In the genomic region with DNA sequence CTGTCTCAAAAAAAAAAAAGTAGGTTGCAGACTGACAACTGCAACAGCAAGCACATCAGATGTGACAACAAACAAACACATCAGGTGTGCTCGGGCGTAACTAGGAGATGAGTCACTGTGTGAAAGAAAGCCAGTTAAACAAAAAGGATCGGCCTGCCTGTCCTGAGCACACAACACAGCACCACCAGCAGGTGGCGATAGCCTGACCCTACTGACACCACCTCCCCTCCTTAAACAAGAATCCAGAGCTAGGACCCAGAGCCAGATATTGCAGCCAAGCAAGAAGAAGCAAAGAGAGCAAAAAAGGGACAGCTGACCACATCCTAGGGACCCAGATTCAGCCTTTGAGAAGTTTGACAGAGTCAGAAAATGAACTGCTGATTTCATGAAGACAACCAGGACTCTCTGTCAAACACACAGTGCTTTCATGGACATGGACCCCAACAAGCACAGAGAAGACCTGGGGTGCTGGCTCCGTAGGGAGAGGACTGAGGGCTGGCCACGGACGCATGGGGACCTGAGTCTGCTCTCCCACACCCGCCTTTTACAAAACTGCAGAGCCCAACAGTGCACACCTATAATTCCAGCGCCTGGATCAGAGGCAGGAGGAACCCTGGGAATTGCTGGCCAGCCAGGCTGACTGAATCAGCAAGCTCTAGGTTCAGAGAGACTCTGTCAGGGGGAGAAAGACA, we compare ENCODE assay signal across 8 mouse cellular contexts. TPM values are rescaled to one million over a fixed set of nuclear protein-coding genes. Genes with fewer than 3 reads are reported as not detected.
DNase-seq lines count a peak whose midpoint lies in the region; ATAC-seq lines count a peak whose summit lies in the region.
"Had no signal": no experiment of that assay in that cellular context is flagged by ENCODE, and none has a peak within 500 bp of the region (broad histone marks: within the 10 kb centered on the region; RNA-seq: fewer than 3 reads in every experiment).

No protein-coding gene starts in this region.

- no peak overlapping the region for H3K4me2 ChIP-seq in embryonic facial prominence, embryonic 11.5 days (ENCODE audit: low read depth, low read length)
- H3K4me2 ChIP-seq in intestine, embryonic 15.5 days (replicated peaks), result no peak overlapping the region
- H3K4me2 ChIP-seq in liver, embryonic 13.5 days, result no peak overlapping the region
- H3K4me2 ChIP-seq: limb, embryonic 13.5 days had no signal

- no peak overlapping the region for H3K9ac ChIP-seq in embryonic facial prominence, embryonic 11.5 days (replicated peaks; ENCODE audit: low read length)
- H3K9ac ChIP-seq in intestine, embryonic 15.5 days, result no peak overlapping the region
- H3K9ac ChIP-seq in liver, embryonic 13.5 days, result no peak overlapping the region
- H3K9ac ChIP-seq: limb, embryonic 13.5 days had no signal

- H3K27me3 ChIP-seq in embryonic facial prominence, embryonic 11.5 days (ENCODE audit: control insufficient read depth, insufficient read depth, low read length), result no peaks in the 10 kb centered on the region
- no peaks in the 10 kb centered on the region for H3K27me3 ChIP-seq in intestine, embryonic 15.5 days (replicated peaks)
- H3K27me3 ChIP-seq in liver, embryonic 13.5 days, result 0 out of 2 replicates have a peak, but pooled peaks cover 3% of the 10 kb centered on the region
- H3K27me3 ChIP-seq: limb, embryonic 13.5 days had no signal

- no peak overlapping the region for H3K4me3 ChIP-seq in embryonic facial prominence, embryonic 11.5 days (ENCODE audit: low read depth, low read length)
- no peak overlapping the region for H3K4me3 ChIP-seq in intestine, embryonic 15.5 days (replicated peaks)
- H3K4me3 ChIP-seq in liver, embryonic 13.5 days (replicated peaks), result no peak overlapping the region
- H3K4me3 ChIP-seq: limb, embryonic 13.5 days had no signal

- H3K9me3 ChIP-seq in embryonic facial prominence, embryonic 11.5 days (replicated peaks; ENCODE audit: control insufficient read depth, low read length), result no peaks in the 10 kb centered on the region
- H3K9me3 ChIP-seq in intestine, embryonic 15.5 days, result no peaks in the 10 kb centered on the region
- H3K9me3 ChIP-seq in liver, embryonic 13.5 days (replicated peaks), result no peaks in the 10 kb centered on the region
- H3K9me3 ChIP-seq: limb, embryonic 13.5 days had no signal

- WGBS in embryonic facial prominence, embryonic 11.5 days, result 56% methylated on average over 9 of the region's 9 CpGs
- WGBS in intestine, embryonic 15.5 days, result 46% methylated on average over 9 of the region's 9 CpGs
- WGBS in liver, embryonic 13.5 days (ENCODE audit: insufficient replicate concordance), result 44% methylated on average over 9 of the region's 9 CpGs

- H3K4me1 ChIP-seq in embryonic facial prominence, embryonic 11.5 days (ENCODE audit: control insufficient read depth, insufficient read depth, low read length), result no peaks in the 10 kb centered on the region
- H3K4me1 ChIP-seq in intestine, embryonic 15.5 days (replicated peaks), result no peaks in the 10 kb centered on the region; the same call in 1 of the 2 replicates
- H3K4me1 ChIP-seq in liver, embryonic 13.5 days (replicated peaks), result 0 out of 2 replicates have a peak, but pooled peaks cover 4% of the 10 kb centered on the region

- ATAC-seq in embryonic facial prominence, embryonic 11.5 days (replicated peaks; ENCODE audit: insufficient number of reproducible peaks, low FRiP score, low TSS enrichment, low read depth), result 0 out of 2 replicates have a peak, but pooled peaks have one; percentile 5
- ATAC-seq in intestine, embryonic 15.5 days, result peak; percentile 63
- no peak for ATAC-seq in liver, embryonic 13.5 days (ENCODE audit: low read depth)

- no peaks in the 10 kb centered on the region for H3K36me3 ChIP-seq in embryonic facial prominence, embryonic 11.5 days (replicated peaks; ENCODE audit: control insufficient read depth, insufficient read depth, low read depth, low read length)
- H3K36me3 ChIP-seq in intestine, embryonic 15.5 days, result no peaks in the 10 kb centered on the region
- H3K36me3 ChIP-seq in liver, embryonic 13.5 days, result no peaks in the 10 kb centered on the region

- no peak overlapping the region for H3K27ac ChIP-seq in embryonic facial prominence, embryonic 11.5 days (replicated peaks; ENCODE audit: low read depth, low read length)
- H3K27ac ChIP-seq in intestine, embryonic 15.5 days, result no peak overlapping the region
- H3K27ac ChIP-seq in liver, embryonic 13.5 days, result no peak overlapping the region
- H3K27ac ChIP-seq: limb, embryonic 13.5 days had no signal

- peak; percentile 88 for DNase-seq in 3T3-L1 (ENCODE audit: low read depth, low spot score)
- peak; percentile 55 to 61 for DNase-seq in B cell, adult 2 months
- DNase-seq in adrenal gland, postnatal 36 days, result peak; percentile 46 to 72
- peak; percentile 74 for DNase-seq in embryonic facial prominence, embryonic 11.5 days (ENCODE audit: low spot score)
- peak; percentile 13 for DNase-seq in liver, embryonic 13.5 days
- peak; percentile 81 for DNase-seq in retina, postnatal 1 day

RNA-seq across cellular contexts. Expression of gene Rab11fip3, which starts 28.1 kb away (rescaled TPM):
- total RNA-seq in adrenal gland, postnatal 36 days (2021), result 10 to 100 TPM; 17.9 to 21.9 TPM
- 12.9 and 16.1 TPM in 2 replicates for polyA plus RNA-seq in embryonic facial prominence, embryonic 11.5 days (2014; fragmentation: Nextera tagmentation; extraction: Ambion mirVana)
- 12.4 and 13.6 TPM in 2 replicates for polyA plus RNA-seq in intestine, embryonic 15.5 days (2015; fragmentation: Nextera tagmentation; extraction: Ambion mirVana)
- polyA plus RNA-seq in liver, embryonic 13.5 days (2015; fragmentation: Nextera tagmentation; extraction: Ambion mirVana), result 1.8 and 1.9 TPM in 2 replicates

RNA-seq across cellular contexts. Expression of gene Decr2, which starts 48.9 kb away (rescaled TPM):
- total RNA-seq in adrenal gland, postnatal 36 days (2021), result 10 to 100 TPM; 17.8 to 27.2 TPM
- 18.8 and 19.0 TPM in 2 replicates for polyA plus RNA-seq in embryonic facial prominence, embryonic 11.5 days (2014; fragmentation: Nextera tagmentation; extraction: Ambion mirVana)
- polyA plus RNA-seq in intestine, embryonic 15.5 days (2015; fragmentation: Nextera tagmentation; extraction: Ambion mirVana), result 39.4 and 42.7 TPM in 2 replicates
- 11.1 and 13.8 TPM in 2 replicates for polyA plus RNA-seq in liver, embryonic 13.5 days (2015; fragmentation: Nextera tagmentation; extraction: Ambion mirVana)

RNA-seq across cellular contexts. Expression of gene Nme4, which starts 54.1 kb away (rescaled TPM):
- total RNA-seq in adrenal gland, postnatal 36 days (2021), result 1 to 10 TPM; 2.2 to 3.5 TPM
- polyA plus RNA-seq in embryonic facial prominence, embryonic 11.5 days (2014; fragmentation: Nextera tagmentation; extraction: Ambion mirVana), result 91.2 and 104 TPM in 2 replicates
- 96.7 and 107 TPM in 2 replicates for polyA plus RNA-seq in intestine, embryonic 15.5 days (2015; fragmentation: Nextera tagmentation; extraction: Ambion mirVana)
- 56.2 and 58.8 TPM in 2 replicates for polyA plus RNA-seq in liver, embryonic 13.5 days (2015; fragmentation: Nextera tagmentation; extraction: Ambion mirVana)

RNA-seq across cellular contexts. Expression of gene Capn15, which starts 55.7 kb away (rescaled TPM):
- 10 to 100 TPM; 16.7 to 23.8 TPM for total RNA-seq in adrenal gland, postnatal 36 days (2021)
- polyA plus RNA-seq in embryonic facial prominence, embryonic 11.5 days (2014; fragmentation: Nextera tagmentation; extraction: Ambion mirVana), result 17.4 and 20.2 TPM in 2 replicates
- 18.5 and 25.1 TPM in 2 replicates for polyA plus RNA-seq in intestine, embryonic 15.5 days (2015; fragmentation: Nextera tagmentation; extraction: Ambion mirVana)
- 11.1 and 12.3 TPM in 2 replicates for polyA plus RNA-seq in liver, embryonic 13.5 days (2015; fragmentation: Nextera tagmentation; extraction: Ambion mirVana)

Comparison
In these comparisons a context has a peak if more than half of its experiments do, and no peak if none do; other contexts are left out.
1. DNase-seq: peak in every context shown above with its lines; median percentile 88 in 3T3-L1; 81 in retina, postnatal 1 day; 74 in embryonic facial prominence, embryonic 11.5 days; 59 in adrenal gland, postnatal 36 days; 58 in B cell, adult 2 months; 13 in liver, embryonic 13.5 days.